Mouse (Mus musculus) midbrain, postnatal 0 days (tissue): ENCODE measurements around the gene Aebp2. TPM values are rescaled to one million over a fixed set of nuclear protein-coding genes. Genes with fewer than 3 reads are reported as not detected.

ENCODE experiments used
- ATAC-seq: fragments of 200-750 bp; cut with Nextera tagmentation; 2 replicates; pipeline ENCODE4 v1.8.0; 2017; ENCODE audit warnings: moderate number of reproducible peaks, mild to moderate bottlenecking, moderate TSS enrichment, moderate library complexity; ENCODE audit not compliant: low FRiP score
- DNase-seq: peaks from one replicate; pipeline ENCODE4 v3.0.0-alpha.2; 2015; ENCODE audit warnings: low spot score
- H3K27ac ChIP-seq: fragments of 300-500 bp; sonication (generic); 2 replicates; pipeline ENCODE4 v1.5.1; 2014; ENCODE audit warnings: low read depth, mild to moderate bottlenecking, low read length, mixed read lengths
- H3K27me3 ChIP-seq: fragments of 300-500 bp; sonication (generic); 2 replicates; pipeline ENCODE4 v1.6.1; 2014; ENCODE audit warnings: low read length, control low read depth, mixed read lengths; ENCODE audit not compliant: insufficient read depth
- H3K36me3 ChIP-seq: fragments of 300-500 bp; sonication (generic); 2 replicates; pipeline ENCODE4 v1.6.1; 2014; ENCODE audit warnings: low read length, control low read depth, mixed read lengths; ENCODE audit not compliant: insufficient read depth
- H3K4me1 ChIP-seq: fragments of 300-500 bp; sonication (generic); 2 replicates; pipeline ENCODE4 v1.6.1; 2014; ENCODE audit warnings: mild to moderate bottlenecking, control low read depth, antibody characterized with exemption, low read length, mixed read lengths; ENCODE audit not compliant: insufficient read depth
- H3K4me2 ChIP-seq: fragments of 300-500 bp; sonication (generic); 2 replicates; pipeline ENCODE4 v1.6.1; 2014; ENCODE audit warnings: low read depth, mild to moderate bottlenecking, low read length, mixed read lengths; ENCODE audit not compliant: poor library complexity, severe bottlenecking
- H3K4me3 ChIP-seq: fragments of 300-500 bp; sonication (generic); 2 replicates; pipeline ENCODE4 v1.5.1; 2014; ENCODE audit warnings: low read depth, mild to moderate bottlenecking, low read length, moderate library complexity
- H3K9ac ChIP-seq: fragments of 300-500 bp; sonication (generic); replicated peaks from 2 replicates; pipeline ENCODE4 v1.6.1; 2014; ENCODE audit warnings: mild to moderate bottlenecking, low read length, moderate library complexity, mixed read lengths; ENCODE audit not compliant: poor library complexity, severe bottlenecking
- H3K9me3 ChIP-seq: fragments of 300-500 bp; sonication (generic); 2 replicates; pipeline ENCODE4 v1.6.1; 2016; ENCODE audit warnings: low read length, control low read depth
- CTCF ChIP-seq: IDR thresholded peaks from 2 replicates; pipeline ENCODE4 v1.5.1; 2016; ENCODE audit warnings: antibody characterized with exemption, mild to moderate bottlenecking
- WGBS: fragments of 180-500 bp; shearing (Covaris S2); extraction: QIAGEN DNeasy Blood & Tissue Kit; methylation state at CpG from one replicate; pipeline ENCODE4 v1.1.7; 2014; 5-methylcytosine and 5-hydroxymethylcytosine counted together
- polyA plus RNA-seq: library from polyadenylated mRNA; unstranded; fragments of >200 nt; fragmentation: Nextera tagmentation; extraction: Ambion mirVana; gene quantifications from 2 replicates; pipeline ENCODE4 v1.2.1, GENCODE M21; 2015
- total RNA-seq: library from RNA; depleted of rRNA; stranded (reverse); fragments of >200 nt; gene quantifications from 2 replicates; pipeline ENCODE4 v1.2.3, GENCODE M21; 2014

The Aebp2 gene
- total and polyA plus RNA-seq, 2 experiments from 2014 or later, result 5.3 to 31.5 TPM

GRCm38 (mm10) chr6:140611893-140612473 is 10.5 kb upstream of the Aebp2 start:
- Histone ChIP-seq H3K27ac (no peak overlapping the region), H3K27me3 (no peaks in the 10 kb centered on the region), H3K4me1 (no peaks in the 10 kb centered on the region), H3K4me2 (no peak overlapping the region), H3K9me3 (no peaks in the 10 kb centered on the region), H3K4me3 (no peak overlapping the region), H3K9ac (no peak overlapping the region), H3K36me3 (no peaks in the 10 kb centered on the region)
- ATAC-seq (no peak), DNase-seq (no peak)
- 62% methylated on average over 13 of the region's 13 CpGs for WGBS
- no peak for TF ChIP-seq CTCF

GRCm38 (mm10) chr6:140613822-140614221 is 8.6 kb upstream of the Aebp2 start:
- WGBS, result 84% methylated on average over 3 of the region's 3 CpGs
- H3K27me3 ChIP-seq, result no peaks in the 10 kb centered on the region
- no peak overlapping the region for H3K9ac ChIP-seq
- TF ChIP-seq CTCF, result no peak
- no peak overlapping the region for H3K4me2 ChIP-seq
- DNase-seq (no peak), ATAC-seq (no peak)
- no peak overlapping the region for H3K4me3 ChIP-seq
- H3K4me1 ChIP-seq, result no peaks in the 10 kb centered on the region
- H3K27ac ChIP-seq, result no peak overlapping the region
- no peaks in the 10 kb centered on the region for H3K9me3 ChIP-seq
- H3K36me3 ChIP-seq, result no peaks in the 10 kb centered on the region

GRCm38 (mm10) chr6:140614711-140615110 is 7.8 kb upstream of the Aebp2 start:
- H3K27me3 ChIP-seq, result no peaks in the 10 kb centered on the region
- no peak overlapping the region for H3K9ac ChIP-seq
- H3K4me3 ChIP-seq, result no peak overlapping the region
- no peak for ATAC-seq
- DNase-seq, result no peak
- no peaks in the 10 kb centered on the region for H3K4me1 ChIP-seq
- H3K4me2 ChIP-seq, result no peak overlapping the region
- no peak overlapping the region for H3K27ac ChIP-seq
- no peak for TF ChIP-seq CTCF
- 91% methylated on average over 11 of the region's 11 CpGs for WGBS
- no peaks in the 10 kb centered on the region for H3K9me3 ChIP-seq
- no peaks in the 10 kb centered on the region for H3K36me3 ChIP-seq

- Histone ChIP-seq H3K9ac (no peak overlapping the region), H3K9me3 (no peaks in the 10 kb centered on the region), H3K27me3 (no peaks in the 10 kb centered on the region), H3K4me1 (peaks cover 3% of the 10 kb centered on the region; the same call in 1 of the 2 replicates), H3K27ac (no peak overlapping the region), H3K36me3 (no peaks in the 10 kb centered on the region), H3K4me3 (no peak overlapping the region), H3K4me2 (no peak overlapping the region)
- DNase-seq (no peak), ATAC-seq (no peak)
- 61% methylated on average over 13 of the region's 13 CpGs for WGBS
- no peak for TF ChIP-seq CTCF
These were observed 1.7 kb upstream of the Aebp2 start for GRCm38 (mm10) chr6:140620531-140621349.

- no peak overlapping the region for H3K27ac ChIP-seq
- no peak overlapping the region for H3K4me2 ChIP-seq
- WGBS, result 95% methylated on average over 1 of the region's 1 CpGs
- no peak for DNase-seq
- H3K9me3 ChIP-seq, result no peaks in the 10 kb centered on the region
- H3K4me1 ChIP-seq, result peaks cover 8% of the 10 kb centered on the region; the same call in 1 of the 2 replicates
- no peak overlapping the region for H3K9ac ChIP-seq
- H3K27me3 ChIP-seq, result no peaks in the 10 kb centered on the region
- H3K36me3 ChIP-seq, result no peaks in the 10 kb centered on the region
- H3K4me3 ChIP-seq, result no peak overlapping the region
- no peak for TF ChIP-seq CTCF
- ATAC-seq, result no peak
These were observed 841 bp upstream of the Aebp2 start for GRCm38 (mm10) chr6:140621622-140622021.
